ENCODE assay signal across 10 mouse cellular contexts in the genomic region with DNA sequence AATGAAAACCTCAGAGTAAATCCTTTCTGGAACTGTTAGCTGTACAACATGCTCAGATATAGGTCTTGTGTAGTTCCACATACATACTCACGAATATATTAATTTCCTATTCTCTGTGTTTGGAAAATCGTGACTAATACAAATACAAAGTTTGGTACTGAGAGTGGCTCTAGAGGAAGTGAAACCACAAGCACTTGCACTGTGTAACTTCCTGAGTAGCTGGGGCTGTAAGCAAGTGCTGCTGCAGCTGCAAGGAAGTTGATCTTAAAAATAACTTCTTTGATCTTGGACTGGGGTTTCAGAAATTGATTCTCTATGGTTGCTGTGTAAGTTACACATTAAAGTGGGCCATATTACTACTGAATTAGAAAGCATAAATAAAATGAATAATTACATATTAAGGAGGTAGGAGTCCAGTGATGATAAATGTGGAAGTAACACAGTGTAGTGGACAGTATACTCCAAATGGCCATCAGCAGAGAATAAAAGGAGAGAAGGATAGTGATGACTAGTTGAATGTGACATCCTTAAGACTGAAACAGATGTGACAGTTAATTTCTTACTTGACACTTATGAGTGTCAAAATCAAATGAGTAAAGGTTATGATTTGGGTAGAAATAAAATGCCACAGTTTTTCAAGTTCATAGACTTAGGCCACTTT.
DNase-seq lines count a peak whose midpoint lies in the region; ATAC-seq and TF ChIP-seq lines count a peak whose summit lies in the region.
"Had no signal": no experiment of that assay in that cellular context is flagged by ENCODE, and none has a peak within 500 bp of the region (broad histone marks: within the 10 kb centered on the region; RNA-seq: fewer than 3 reads in every experiment).

No protein-coding gene starts in this region.

- H3K4me3 ChIP-seq in liver, adult 2 months (ENCODE audit: insufficient read depth, low read depth, low read length), result no peak overlapping the region
- H3K4me3 ChIP-seq in midbrain, embryonic 14.5 days (replicated peaks; ENCODE audit: low read depth, low read length), result no peak overlapping the region
- H3K4me3 ChIP-seq: left cerebral cortex, adult 2 months; lung, embryonic 15.5 days had no signal

- H3K79me2 ChIP-seq in liver, adult 2 months (ENCODE audit: control insufficient read depth, insufficient read depth, low read length), result no peaks in the 10 kb centered on the region

- no peaks in the 10 kb centered on the region for H3K36me3 ChIP-seq in liver, adult 2 months (ENCODE audit: control insufficient read depth, insufficient read depth, low read length)
- H3K36me3 ChIP-seq in midbrain, embryonic 14.5 days (ENCODE audit: control insufficient read depth, insufficient read depth, low read length), result no peaks in the 10 kb centered on the region
- H3K36me3 ChIP-seq: lung, embryonic 15.5 days had no signal

- H3K27me3 ChIP-seq in liver, adult 2 months (ENCODE audit: control insufficient read depth, insufficient read depth, low read length), result no peaks in the 10 kb centered on the region
- H3K27me3 ChIP-seq in midbrain, embryonic 14.5 days (ENCODE audit: control insufficient read depth, insufficient read depth, low read length), result no peaks in the 10 kb centered on the region
- H3K27me3 ChIP-seq: lung, embryonic 15.5 days had no signal

- WGBS in liver, adult 2 months, result 60% methylated on average over 2 of the region's 2 CpGs
- 81% methylated on average over 2 of the region's 2 CpGs for WGBS in midbrain, embryonic 14.5 days

- ATAC-seq in megakaryocyte, adult 5-6 weeks (ENCODE audit: poor library complexity, severe bottlenecking), result peak; percentile 99
- no peak for ATAC-seq in midbrain, embryonic 14.5 days (ENCODE audit: low FRiP score, low TSS enrichment)

- no peak overlapping the region for H3K9ac ChIP-seq in liver, adult 2 months (ENCODE audit: low read depth, low read length)
- H3K9ac ChIP-seq in midbrain, embryonic 14.5 days (replicated peaks; ENCODE audit: low read length), result no peak overlapping the region
- H3K9ac ChIP-seq: lung, embryonic 15.5 days had no signal

- TF ChIP-seq CTCF in liver, adult 2 months (IDR thresholded peaks at IDR 0.05; ENCODE audit: low read depth, low read length), result no peak

- no peaks in the 10 kb centered on the region for H3K4me1 ChIP-seq in liver, adult 2 months (ENCODE audit: control insufficient read depth, insufficient read depth, low read length)
- no peaks in the 10 kb centered on the region for H3K4me1 ChIP-seq in midbrain, embryonic 14.5 days (ENCODE audit: control insufficient read depth, insufficient read depth, low read length)
- H3K4me1 ChIP-seq: lung, embryonic 15.5 days had no signal

- H3K4me2 ChIP-seq in midbrain, embryonic 14.5 days (ENCODE audit: low read length), result no peak overlapping the region
- H3K4me2 ChIP-seq: lung, embryonic 15.5 days had no signal

- peak; percentile 19 for DNase-seq in liver, adult 2 months (ENCODE audit: extremely low read depth, low read depth, low spot score)
- DNase-seq in liver, result no peak
- DNase-seq in CD4-positive, CD25-positive, alpha-beta regulatory T cell, adult 2 months (ENCODE audit: low read depth, low spot score), result peak; percentile 69
- peak; percentile 53 for DNase-seq in T-cell, adult 2 months (ENCODE audit: low spot score)
- no peak for DNase-seq in midbrain, embryonic 14.5 days
- DNase-seq in urinary bladder, postnatal 36 days (ENCODE audit: low spot score in 2 of 2), result no peak
- DNase-seq: kidney, adult 11 months had no signal

- no peaks in the 10 kb centered on the region for H3K9me3 ChIP-seq in midbrain, embryonic 14.5 days (ENCODE audit: control insufficient read depth, low read length)
- H3K9me3 ChIP-seq: lung, embryonic 15.5 days had no signal

- H3K27ac ChIP-seq in liver, adult 2 months (replicated peaks; ENCODE audit: insufficient read depth, low read depth, low read length), result no peak overlapping the region
- H3K27ac ChIP-seq in midbrain, embryonic 14.5 days (replicated peaks; ENCODE audit: low read depth, low read length), result no peak overlapping the region
- H3K27ac ChIP-seq: left cerebral cortex, adult 2 months; lung, embryonic 15.5 days had no signal

- no peak for TF ChIP-seq POLR2A in liver, adult 2 months (IDR thresholded peaks at IDR 0.05; ENCODE audit: extremely low read depth, insufficient read depth, low read length)

Comparison
In these comparisons a context has a peak if more than half of its experiments do, and no peak if none do; other contexts are left out.
1. DNase-seq: peak in liver, adult 2 months (single experiment), CD4-positive, CD25-positive, alpha-beta regulatory T cell, adult 2 months (single experiment) and T-cell, adult 2 months (single experiment); none in liver (single experiment), midbrain, embryonic 14.5 days (single experiment) and urinary bladder, postnatal 36 days (0 of 2).